Mouse (Mus musculus) adipocyte (in vitro differentiated cells): ENCODE data around the gene Pcdh19.

ENCODE experiments used
- DNase-seq: peaks from one replicate; pipeline ENCODE4 v3.0.0-alpha.2; 2016; ENCODE audit warnings: low spot score

The Pcdh19 gene

GRCm38 (mm10) chrX:133657308-133658302, 31.2 kb downstream of the Pcdh19 start:
- DNase-seq = peak; percentile 52

GRCm38 (mm10) chrX:133655876-133656538, 32.8 kb downstream of the Pcdh19 start:
- DNase-seq = peak; percentile 4

DNA sequence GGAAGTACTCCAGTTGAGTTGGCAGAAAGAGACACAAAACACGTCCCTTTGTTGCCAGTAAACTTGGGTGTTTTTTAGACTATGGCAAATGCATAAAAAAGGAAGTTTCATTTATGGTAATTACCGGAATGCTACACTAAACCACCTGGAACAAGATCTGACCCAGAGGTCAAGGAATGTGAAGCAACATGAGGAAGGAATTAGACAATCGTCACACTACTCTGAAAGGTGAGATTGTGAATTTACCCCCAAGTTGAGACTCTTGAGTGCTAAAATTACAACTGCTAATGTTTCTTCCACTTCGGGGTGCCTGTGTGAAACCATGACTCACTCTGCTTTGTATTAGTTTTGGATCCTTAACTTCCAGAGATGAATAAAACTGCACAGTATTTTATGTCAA, 33.6 kb downstream of the Pcdh19 start:
- peak; percentile 6 for DNase-seq

- no peak for DNase-seq
These were observed 35.7 kb downstream of the Pcdh19 start for GRCm38 (mm10) chrX:133653071-133653470.

- DNase-seq = no peak
These were observed 38.4 kb downstream of the Pcdh19 start for GRCm38 (mm10) chrX:133650379-133650778.

DNA sequence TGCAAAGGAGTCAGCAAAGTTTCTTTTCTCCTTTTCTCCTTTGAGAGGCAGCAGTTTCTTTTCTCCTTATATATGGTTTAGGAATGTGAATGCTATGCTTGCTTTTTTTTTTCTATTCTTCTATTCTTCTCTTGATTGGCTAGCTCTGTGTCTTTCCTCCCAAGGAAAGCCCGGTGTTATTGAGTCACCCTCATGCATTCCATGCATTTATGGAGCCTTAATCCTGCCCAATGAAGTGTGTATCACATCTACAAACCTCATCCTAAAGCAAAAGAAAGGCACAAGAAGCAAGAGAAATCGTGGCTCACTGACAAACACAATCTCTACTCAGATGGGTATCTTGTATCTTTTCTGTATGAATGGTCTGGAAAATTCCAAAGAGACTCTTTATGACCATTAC, 41.0 kb downstream of the Pcdh19 start:
- no peak for DNase-seq

DNA sequence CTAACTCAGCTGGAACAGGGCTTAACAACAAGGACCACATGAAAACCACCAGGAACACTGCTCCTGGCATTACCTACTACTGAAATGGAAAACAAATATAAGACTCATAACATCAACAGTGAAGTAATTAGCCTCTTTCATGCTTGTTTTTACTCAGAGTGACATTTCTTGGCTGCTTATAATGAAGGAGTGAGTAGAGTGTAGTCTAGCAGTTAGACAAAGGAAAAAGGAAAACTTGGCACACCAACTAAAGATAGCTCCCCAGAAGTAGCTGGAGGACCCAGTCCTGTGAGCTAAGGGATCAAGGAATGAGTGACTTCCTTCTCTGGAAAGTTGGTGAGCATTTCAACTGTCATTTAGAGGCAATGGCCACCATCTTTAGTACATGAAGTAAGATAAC, 49.3 kb downstream of the Pcdh19 start:
- DNase-seq = no peak

GRCm38 (mm10) chrX:133629538-133629937, 59.2 kb downstream of the Pcdh19 start:
- DNase-seq = no peak

GRCm38 (mm10) chrX:133618222-133618621, 70.6 kb downstream of the Pcdh19 start:
- no peak for DNase-seq

DNA sequence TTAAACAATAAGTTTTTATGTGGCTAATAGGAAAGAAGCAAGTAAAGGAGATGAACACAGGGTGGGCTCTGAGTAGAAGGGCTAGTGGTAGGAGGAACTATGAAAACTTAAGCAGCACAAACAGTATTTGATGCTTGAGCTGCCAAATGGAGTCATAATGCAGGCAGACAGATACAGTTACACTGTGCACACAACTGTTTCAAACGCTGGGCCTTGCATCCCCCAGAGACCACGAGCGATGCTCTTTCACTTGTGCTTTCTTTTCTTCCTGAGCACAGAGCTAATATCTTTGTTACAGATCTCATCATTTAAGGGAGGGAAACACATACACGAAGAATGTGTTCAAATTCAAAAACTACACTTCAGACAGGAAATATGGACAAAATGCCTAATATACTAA, 83.0 kb downstream of the Pcdh19 start:
- no peak for DNase-seq

DNA sequence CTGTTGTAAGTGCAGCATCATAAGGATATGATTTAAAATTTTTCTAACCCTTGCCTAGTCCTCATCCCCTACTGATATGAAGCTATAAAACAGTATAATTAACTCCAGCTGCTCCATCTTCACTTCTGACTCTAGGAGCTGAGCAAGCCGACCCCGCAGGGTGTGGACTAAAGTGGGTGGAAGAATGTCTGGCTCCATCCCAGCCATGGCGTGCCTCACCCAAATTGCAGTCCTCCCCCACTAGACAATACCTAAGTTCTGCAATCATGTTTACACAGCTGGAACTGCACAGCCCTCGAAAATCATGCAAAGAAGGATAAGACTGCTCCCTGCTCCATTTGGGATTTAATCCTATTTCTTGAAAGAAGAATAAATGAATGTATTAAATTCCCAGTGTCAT, 84.5 kb downstream of the Pcdh19 start:
- peak; percentile 32 for DNase-seq

GRCm38 (mm10) chrX:133602068-133602467, 86.7 kb downstream of the Pcdh19 start:
- no peak for DNase-seq

GRCm38 (mm10) chrX:133601658-133602057, 87.1 kb downstream of the Pcdh19 start:
- no peak for DNase-seq

DNA sequence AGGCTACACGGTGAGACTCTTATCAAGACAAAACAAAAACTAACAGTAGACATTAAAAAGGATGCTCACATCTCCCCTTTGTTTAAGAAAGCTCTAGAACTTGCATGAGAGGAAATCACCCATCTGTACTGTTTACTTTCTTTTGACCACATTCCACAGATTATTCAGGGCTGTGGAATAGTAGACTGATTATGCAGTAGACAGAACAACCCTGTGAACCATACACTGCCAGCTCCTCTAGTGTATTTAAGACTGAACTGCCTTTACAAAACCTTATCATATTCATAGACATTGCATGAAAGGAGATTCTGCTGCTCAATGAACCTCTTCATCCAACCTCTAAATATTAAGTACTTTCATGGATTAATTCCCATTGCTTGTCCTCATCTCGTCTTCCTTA, 87.6 kb downstream of the Pcdh19 start:
- DNase-seq = no peak

DNA sequence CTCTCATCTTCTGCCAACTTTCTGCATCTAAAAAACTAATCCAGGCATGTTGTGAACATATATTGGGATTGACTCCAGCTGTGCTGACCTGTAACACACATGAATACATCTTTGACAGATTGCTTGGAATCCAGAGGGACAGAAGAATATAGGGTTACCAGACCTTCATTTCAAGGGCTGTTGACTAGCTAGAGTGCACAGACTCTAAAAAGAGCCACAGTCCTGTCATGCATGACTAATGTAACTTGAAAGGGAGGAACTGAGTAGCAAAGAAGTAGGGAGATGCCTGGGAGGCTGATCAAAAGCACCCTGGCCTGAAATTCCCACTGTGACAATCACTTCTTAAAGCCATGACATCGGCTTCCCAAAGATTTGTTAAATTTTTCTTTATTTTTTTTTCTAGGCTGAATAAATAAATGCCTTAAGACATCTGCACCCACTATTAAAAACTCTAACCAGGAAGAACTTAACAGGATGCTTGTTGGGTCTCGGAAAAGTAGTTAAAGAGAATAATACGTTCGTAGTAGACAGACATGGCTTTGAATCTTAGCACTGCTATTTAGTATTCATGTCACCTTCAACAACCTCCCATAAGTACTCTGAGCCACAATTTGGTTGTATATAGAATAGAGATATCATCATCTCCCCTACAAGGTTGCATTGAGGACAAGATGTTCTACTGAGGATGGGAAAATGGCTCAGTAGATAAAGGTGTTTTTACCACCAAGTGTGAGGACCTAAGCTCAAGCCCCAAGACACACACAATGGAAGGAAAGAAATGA, 113.0 kb downstream of the Pcdh19 start:
- DNase-seq = no peak

DNA sequence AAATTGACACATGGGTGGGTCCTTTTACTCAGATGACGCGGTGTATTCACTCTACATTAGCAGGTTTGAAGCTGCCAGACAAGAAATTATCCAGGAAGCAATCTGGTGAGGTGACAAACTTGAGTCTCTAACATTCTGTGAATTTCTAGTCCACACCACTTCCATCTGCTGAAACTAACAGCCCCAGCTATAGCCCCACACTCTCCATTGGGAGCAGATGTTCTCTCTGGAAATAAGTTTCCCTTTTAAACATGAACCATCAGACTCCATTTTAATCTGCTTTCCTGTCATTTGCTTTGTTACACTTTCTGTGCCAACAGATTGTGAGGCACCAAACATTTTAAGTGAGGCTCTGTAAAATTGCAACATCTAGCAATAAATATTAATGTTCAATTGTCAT, 123.4 kb downstream of the Pcdh19 start:
- DNase-seq = no peak
